In the genomic region with DNA sequence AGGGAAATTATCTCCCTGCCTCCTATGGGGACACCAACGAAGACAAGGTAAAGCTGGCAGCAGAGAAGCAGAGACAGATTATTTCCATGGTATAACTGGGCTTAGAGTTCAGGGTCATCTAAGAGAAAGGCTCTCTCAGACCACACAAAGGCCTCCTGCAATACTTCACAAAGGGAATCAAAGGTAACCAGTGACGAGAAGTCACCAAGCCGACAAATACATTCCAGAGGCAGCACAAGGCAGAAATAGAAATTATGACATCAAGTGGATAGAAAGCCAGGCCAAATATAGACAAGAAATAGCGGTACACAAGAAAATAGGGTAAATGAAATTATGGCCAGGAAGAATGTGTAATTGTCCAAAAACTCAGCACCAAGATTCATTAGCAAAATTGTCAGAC, we compare ENCODE assay signal across 17 mouse cellular contexts.
"Had no signal": no experiment of that assay in that cellular context is flagged by ENCODE, and none has a peak within 500 bp of the region (broad histone marks: within the 10 kb centered on the region; RNA-seq: fewer than 3 reads in every experiment).

No protein-coding gene starts in this region.

- H3K4me2 ChIP-seq: lung, embryonic 15.5 days; midbrain, embryonic 11.5 days; midbrain, embryonic 13.5 days; midbrain, embryonic 15.5 days; neural tube, embryonic 12.5 days; stomach, embryonic 15.5 days had no signal

- H3K27ac ChIP-seq: lung, embryonic 15.5 days; macrophage; midbrain, embryonic 13.5 days; midbrain, embryonic 15.5 days; neural tube, embryonic 12.5 days; stomach, embryonic 15.5 days; stomach, postnatal 0 days had no signal

- DNase-seq: lung, adult 2 months; lung, postnatal 14 days; lung, postnatal 36 days; right cerebral cortex, postnatal 14 days; thymus, adult 2 months; thymus, postnatal 25 days; thymus, postnatal 4 days had no signal

- H3K4me3 ChIP-seq: lung, embryonic 15.5 days; megakaryocyte, embryonic 14.5 days; midbrain, embryonic 13.5 days; midbrain, embryonic 15.5 days; neural tube, embryonic 12.5 days; stomach, embryonic 15.5 days had no signal

- H3K4me1 ChIP-seq: lung, embryonic 15.5 days; megakaryocyte, embryonic 14.5 days; neural tube, embryonic 12.5 days; stomach, embryonic 15.5 days had no signal

- ATAC-seq: lung, postnatal 0 days; midbrain, embryonic 13.5 days; midbrain, embryonic 15.5 days had no signal

- H3K36me3 ChIP-seq: lung, embryonic 15.5 days; midbrain, embryonic 13.5 days; midbrain, embryonic 15.5 days; neural tube, embryonic 12.5 days; stomach, embryonic 15.5 days had no signal

- H3K27me3 ChIP-seq: lung, embryonic 15.5 days; megakaryocyte, embryonic 14.5 days; midbrain, embryonic 13.5 days; midbrain, embryonic 15.5 days; neural tube, embryonic 12.5 days; stomach, embryonic 15.5 days had no signal

- H3K9me3 ChIP-seq: lung, embryonic 15.5 days; midbrain, embryonic 13.5 days; midbrain, embryonic 15.5 days; neural tube, embryonic 12.5 days; stomach, embryonic 15.5 days had no signal

- H3K9ac ChIP-seq: lung, embryonic 15.5 days; midbrain, embryonic 13.5 days; midbrain, embryonic 15.5 days; neural tube, embryonic 12.5 days; stomach, embryonic 15.5 days had no signal
